Mouse (Mus musculus) B cell, adult 67 days (primary cell): ENCODE data around the gene Nle1. TPM values are rescaled to one million over a fixed set of nuclear protein-coding genes. Genes with fewer than 3 reads are reported as not detected.

Source experiments
- total RNA-seq, 2 experiments: library from RNA; stranded (reverse); gene quantifications; 4 replicates each; pipeline ENCODE4 v1.2.4; 2023

Nle1 gene
- total RNA-seq, result 10 to 100 TPM; 64.0 to 79.8 TPM

DNA sequence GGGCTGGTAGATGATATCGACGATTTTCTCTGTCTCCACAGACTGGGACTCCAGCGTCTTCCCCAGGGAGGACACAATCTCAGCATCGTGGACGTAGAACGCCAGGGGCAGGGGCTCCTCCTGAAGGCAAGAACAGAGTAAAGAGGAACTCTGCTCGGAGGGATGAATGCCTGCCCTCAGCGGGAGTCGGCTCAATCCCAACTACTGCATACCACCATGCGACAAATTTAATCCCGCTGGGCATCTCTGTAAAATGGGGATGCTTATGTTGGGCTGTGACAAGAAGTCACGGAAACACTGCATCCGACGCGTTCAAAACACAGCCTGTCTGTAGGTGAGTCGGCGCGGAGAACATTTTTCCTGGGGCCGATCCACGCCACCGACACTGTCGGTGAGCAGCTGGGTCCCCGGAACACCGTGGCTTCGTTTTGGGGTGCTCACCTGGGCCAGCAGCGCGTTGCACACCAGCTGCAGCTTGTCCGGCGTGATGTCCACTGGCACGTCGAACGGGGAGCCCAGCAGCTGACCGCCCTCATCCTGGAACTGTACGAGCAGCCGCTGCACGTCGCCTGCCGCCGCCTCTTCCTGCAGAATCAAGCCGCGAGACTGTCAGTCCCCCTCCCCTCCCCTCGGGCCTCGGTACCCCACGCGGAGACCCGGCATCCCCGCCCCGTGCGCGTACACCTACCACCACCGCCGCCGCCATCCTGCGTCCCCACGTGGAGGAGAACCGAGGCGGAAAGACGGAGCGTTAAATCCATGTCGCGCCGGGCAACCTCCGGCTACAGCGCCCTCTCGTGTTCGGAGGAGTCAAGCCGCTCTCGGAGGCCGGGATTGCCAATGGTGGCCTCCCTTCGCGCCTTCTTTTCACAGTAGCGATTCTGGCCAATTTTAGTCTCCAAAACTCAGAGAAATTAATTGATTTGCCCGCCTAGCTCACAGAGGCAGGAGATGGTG, at the start of gene Nle1:
Gene Nle1, minus strand, starts transcription at position 761 of the 957 bp plus-strand sequence.

DNA sequence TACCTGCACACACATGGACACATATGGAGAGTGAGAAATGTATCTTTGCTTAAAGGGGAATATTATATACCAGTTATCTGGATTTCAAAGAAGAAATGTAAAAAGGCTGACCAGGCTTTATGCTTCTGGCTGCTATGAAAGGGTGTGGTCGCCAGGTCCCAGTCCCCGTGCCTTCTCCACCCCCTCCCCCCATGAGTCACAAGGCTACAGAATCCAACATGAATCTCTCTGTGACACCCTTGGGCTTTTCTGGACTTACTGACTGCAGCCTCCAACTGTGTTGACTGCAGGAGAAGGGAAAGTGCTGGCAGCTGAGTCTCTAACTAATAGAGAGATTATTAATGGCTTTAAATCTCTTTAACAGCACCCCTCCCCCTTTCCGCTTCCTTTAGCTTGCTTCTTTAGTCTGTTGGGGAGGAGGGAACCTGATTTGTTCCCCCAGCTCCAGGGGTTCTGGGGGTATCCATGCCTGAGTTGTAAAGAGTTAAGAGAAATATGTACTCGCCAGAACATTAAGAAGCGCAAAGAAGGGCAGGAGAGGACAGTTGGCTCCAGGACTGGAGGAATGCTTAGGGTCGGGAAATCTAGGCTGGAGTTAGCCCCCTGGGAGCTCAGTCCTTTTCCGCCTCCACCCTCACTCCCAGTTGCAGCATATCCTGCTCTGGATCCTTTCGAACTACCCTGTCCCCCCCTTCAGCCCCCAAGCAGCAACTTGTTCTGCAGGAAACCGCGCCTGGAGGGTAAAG, 42.7 kb upstream of the Nle1 start, which contains the start of gene Slfn5:
Gene Slfn5, plus strand, starts transcription at position 614 of the 746 bp plus-strand sequence.

DNA sequence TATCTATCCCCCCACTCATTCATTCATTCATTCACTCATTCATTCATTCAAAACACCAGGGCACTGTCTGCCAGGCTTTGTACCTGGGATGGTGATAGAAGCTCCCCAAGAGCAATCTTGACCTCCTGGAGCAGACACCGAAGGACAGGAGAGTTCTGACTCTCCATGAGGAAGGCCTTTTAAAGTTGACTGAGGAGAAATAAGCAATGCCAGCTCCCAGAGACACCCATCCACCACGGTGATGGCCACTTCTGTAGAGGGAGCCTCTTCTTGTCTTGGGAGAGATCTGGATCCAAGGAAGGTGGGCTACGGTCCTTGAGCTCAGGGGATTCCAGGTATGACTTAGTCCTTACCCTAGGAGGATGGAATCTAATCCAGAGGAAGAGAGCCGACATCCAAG, 2.0 kb upstream of the Nle1 start, which contains the start of gene Unc45b:
Gene Unc45b, plus strand, starts transcription at position 301 of the 400 bp plus-strand sequence.

GRCm38 (mm10) chr11:82891936-82892335, 16.3 kb downstream of the Nle1 start, which contains the start of gene Fndc8:
Gene Fndc8 (plus strand): TSS chr11:82892124.

GRCm38 (mm10) chr11:82890342-82890762, 17.9 kb downstream of the Nle1 start, which contains the start of gene Rad51d:
Gene Rad51d (minus strand): TSS chr11:82890614.

GRCm38 (mm10) chr11:82871031-82871446, 37.2 kb downstream of the Nle1 start, which contains the start of gene Rffl:
Gene Rffl (minus strand): TSS chr11:82871210.

Other genes starting within 250 kb of the Nle1 start
- gene Cct6b, start 144.1 kb downstream of the Nle1 start, total RNA-seq, result under 1 TPM; 0.30 to 0.78 TPM
- 10 to 100 TPM; 37.0 to 44.1 TPM for gene Zfp830, start 144.1 kb downstream of the Nle1 start, total RNA-seq
- 10 to 100 TPM; 29.8 to 35.5 TPM for gene Lig3, start 127.3 kb downstream of the Nle1 start, total RNA-seq
- gene Rffl, start 37.2 kb downstream of the Nle1 start, total RNA-seq, result 10 to 100 TPM; 24.2 to 24.5 TPM
- 10 to 100 TPM; 26.0 to 28.6 TPM for gene Rad51d, start 17.8 kb downstream of the Nle1 start, total RNA-seq
- gene Fndc8, start 16.3 kb downstream of the Nle1 start, total RNA-seq, result not detected
- gene Unc45b, start 2.1 kb upstream of the Nle1 start, total RNA-seq, result not detected
- gene Slfn5, start 42.9 kb upstream of the Nle1 start, total RNA-seq, result 10 to 100 TPM; 15.7 to 28.6 TPM
- 10 to 100 TPM; 18.8 to 32.2 TPM for gene Slfn9, start 83.4 kb upstream of the Nle1 start, total RNA-seq
- 10 to 100 TPM; 42.6 to 59.3 TPM for gene Slfn8, start 112.4 kb upstream of the Nle1 start, total RNA-seq
- 100 to 1,000 TPM; 130 to 144 TPM for gene Slfn2, start 156.7 kb upstream of the Nle1 start, total RNA-seq
- 1 to 10 TPM in 1 of 2 experiments, under 1 TPM in 1; 0.98 to 1.1 TPM for gene Slfn1, start 208.4 kb upstream of the Nle1 start, total RNA-seq